Mouse (Mus musculus) heart, postnatal 0 days (tissue): ENCODE data around the gene Rec114. TPM values are rescaled to one million over a fixed set of nuclear protein-coding genes. Genes with fewer than 3 reads are reported as not detected.

Source experiments
- ATAC-seq: fragments of 200-750 bp; cut with Nextera tagmentation; 2 replicates; pipeline ENCODE4 v1.8.0; 2017; ENCODE audit warnings: low read depth, moderate number of reproducible peaks, moderate library complexity; ENCODE audit not compliant: insufficient read depth
- DNase-seq: peaks from one replicate; pipeline ENCODE4 v3.0.0-alpha.2; 2016; ENCODE audit warnings: low spot score
- H3K27ac ChIP-seq: fragments of 300-500 bp; sonication (generic); 2 replicates; pipeline ENCODE4 v1.5.1; 2014; ENCODE audit warnings: low read depth, mild to moderate bottlenecking
- H3K27me3 ChIP-seq: fragments of 300-500 bp; sonication (generic); 2 replicates; pipeline ENCODE4 v1.6.1; 2014; ENCODE audit warnings: low read length, mixed read lengths; ENCODE audit not compliant: control insufficient read depth, insufficient read depth
- H3K36me3 ChIP-seq: fragments of 300-500 bp; sonication (generic); replicated peaks from 2 replicates; pipeline ENCODE4 v1.6.1; 2014; ENCODE audit warnings: low read length, mixed read lengths; ENCODE audit not compliant: control insufficient read depth, insufficient read depth
- H3K4me1 ChIP-seq: fragments of 300-500 bp; sonication (generic); 2 replicates; pipeline ENCODE4 v1.6.1; 2014; ENCODE audit warnings: antibody characterized with exemption; ENCODE audit not compliant: control insufficient read depth, insufficient read depth
- H3K4me2 ChIP-seq: fragments of 300-500 bp; sonication (generic); 2 replicates; pipeline ENCODE4 v1.6.1; 2014; ENCODE audit warnings: low read depth, mild to moderate bottlenecking, low read length, moderate library complexity
- H3K4me3 ChIP-seq: fragments of 300-500 bp; sonication (generic); 2 replicates; pipeline ENCODE4 v1.5.1; 2014; ENCODE audit warnings: low read depth, low read length
- H3K9ac ChIP-seq: fragments of 300-500 bp; sonication (generic); replicated peaks from 2 replicates; pipeline ENCODE4 v1.6.1; 2014; ENCODE audit warnings: low read depth, low read length, mixed read lengths
- H3K9me3 ChIP-seq: fragments of 300-500 bp; sonication (generic); replicated peaks from 2 replicates; pipeline ENCODE4 v1.6.1; 2016; ENCODE audit warnings: low read length; ENCODE audit not compliant: control insufficient read depth
- CTCF ChIP-seq: IDR thresholded peaks from 2 replicates; pipeline ENCODE4 v1.5.1; 2016; ENCODE audit warnings: antibody characterized with exemption, control low read depth, low read depth
- EP300 ChIP-seq: IDR thresholded peaks from 2 replicates; pipeline ENCODE4 v1.6.1; 2016; ENCODE audit warnings: antibody characterized with exemption, low read depth
- WGBS: fragments of 180-500 bp; shearing (Covaris S2); extraction: QIAGEN DNeasy Blood & Tissue Kit; methylation state at CpG from one replicate; pipeline ENCODE4 v1.1.7; 2014; 5-methylcytosine and 5-hydroxymethylcytosine counted together
- polyA plus RNA-seq: library from polyadenylated mRNA; unstranded; fragments of >200 nt; fragmentation: Nextera tagmentation; extraction: Ambion mirVana; gene quantifications from 2 replicates; pipeline ENCODE4 v1.2.1, GENCODE M21; 2015
- total RNA-seq: library from RNA; depleted of rRNA; stranded (reverse); fragments of >200 nt; gene quantifications from 2 replicates; pipeline ENCODE4 v1.2.3, GENCODE M21; 2014; ENCODE audit warnings: low replicate concordance; rRNA removed

Rec114 gene
- total and polyA plus RNA-seq, 2 experiments from 2014 or later = 3.6 TPM; not detected in 1

DNA sequence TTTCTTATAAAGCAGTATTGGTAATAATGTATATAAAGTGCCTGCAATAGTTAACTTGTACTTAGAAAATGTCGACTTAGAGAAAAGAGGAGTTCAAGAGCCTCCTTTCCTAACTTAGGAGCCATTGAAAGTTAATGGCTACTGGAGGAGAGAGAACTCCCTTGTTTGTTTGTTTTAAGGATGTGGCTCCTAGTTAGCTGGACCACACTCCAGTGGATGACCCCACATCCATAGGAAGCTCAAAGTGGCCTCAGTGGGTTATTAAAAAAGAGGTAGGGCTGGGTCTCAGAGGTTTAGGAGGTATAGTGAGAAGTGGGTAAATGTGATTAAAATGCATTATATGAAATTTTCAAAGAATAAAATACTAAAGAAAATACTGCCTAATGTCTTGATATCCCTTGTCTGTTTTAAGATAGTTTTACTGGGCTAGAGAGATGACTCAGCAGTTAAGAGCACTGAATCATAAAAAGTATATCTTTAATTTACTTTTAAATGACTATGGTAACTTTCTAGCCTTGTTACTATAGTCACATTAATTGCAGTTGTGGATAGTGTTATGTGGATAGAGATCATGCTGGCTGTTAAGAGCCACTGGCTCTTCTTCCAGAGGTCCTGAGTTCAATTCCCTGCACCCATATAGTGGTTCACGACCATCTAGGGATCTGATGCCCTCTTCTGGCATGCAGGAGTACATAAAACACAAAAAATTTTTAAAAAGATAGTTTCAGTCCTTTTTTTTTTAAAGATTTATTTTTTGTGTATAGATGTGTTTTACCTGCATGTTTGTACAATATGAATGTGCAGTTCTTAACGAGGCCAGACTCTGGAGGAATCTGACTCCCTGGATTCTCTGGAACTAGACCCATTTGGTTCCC, 128.5 kb downstream of the Rec114 start:
- Histone ChIP-seq H3K36me3 (no peaks in the 10 kb centered on the region), H3K4me2 (no peak overlapping the region), H3K9ac (no peak overlapping the region), H3K4me1 (peaks cover 26% of the 10 kb centered on the region), H3K4me3 (no peak overlapping the region), H3K9me3 (no peaks in the 10 kb centered on the region), H3K27me3 (no peaks in the 10 kb centered on the region), H3K27ac (no peak overlapping the region)
- ATAC-seq (no peak), DNase-seq (no peak)
- 75% methylated on average over 3 of the region's 3 CpGs for WGBS
- TF ChIP-seq CTCF = no peak
- no peak for TF ChIP-seq EP300

DNA sequence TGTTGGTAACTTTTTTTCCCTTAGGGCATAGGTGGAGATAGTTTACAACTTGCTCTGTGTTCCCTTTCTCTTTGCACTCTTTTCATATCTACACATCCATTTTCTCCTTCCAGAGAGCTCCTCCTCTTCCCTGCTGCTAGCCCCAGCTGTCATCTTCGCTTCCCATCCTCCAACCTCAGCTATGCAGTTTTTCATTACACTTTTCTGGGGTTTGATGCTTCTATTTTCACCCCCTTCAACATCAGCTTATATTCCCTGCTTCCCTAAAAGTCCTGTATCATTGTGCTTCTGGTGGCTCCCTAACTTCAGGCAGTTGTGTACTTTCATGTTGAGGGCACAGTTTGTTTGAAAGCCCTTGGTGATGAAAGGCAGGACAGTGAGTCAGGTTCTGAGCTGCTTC, 130.0 kb downstream of the Rec114 start:
- WGBS = 90% methylated on average over 1 of the region's 1 CpGs
- peak; percentile 36 for DNase-seq
- peak overlapping the region; percentile 70 for H3K27ac ChIP-seq
- peaks cover 17% of the 10 kb centered on the region for H3K4me1 ChIP-seq
- H3K9me3 ChIP-seq = no peaks in the 10 kb centered on the region
- H3K4me3 ChIP-seq = no peak overlapping the region
- TF ChIP-seq EP300 = no peak
- no peak for TF ChIP-seq CTCF
- no peak for ATAC-seq
- H3K36me3 ChIP-seq = no peaks in the 10 kb centered on the region
- H3K27me3 ChIP-seq = no peaks in the 10 kb centered on the region
- no peak overlapping the region for H3K9ac ChIP-seq
- H3K4me2 ChIP-seq = no peak overlapping the region

Other genes starting within 250 kb of the Rec114 start
- gene Cd276, start 188.5 kb downstream of the Rec114 start, total RNA-seq = 14.2 and 27.6 TPM in 2 replicates
- gene Cd276, start 188.5 kb downstream of the Rec114 start, polyA plus RNA-seq = 13.1 and 14.5 TPM in 2 replicates
- 234 and 402 TPM in 2 replicates for gene Nptn, start 161.7 kb downstream of the Rec114 start, total RNA-seq
- gene Nptn, start 161.7 kb downstream of the Rec114 start, polyA plus RNA-seq = 96.5 and 101 TPM in 2 replicates
- 7.4 and 10.9 TPM in 2 replicates for gene Hcn4, start 79.4 kb upstream of the Rec114 start, total RNA-seq
- gene Hcn4, start 79.4 kb upstream of the Rec114 start, polyA plus RNA-seq = 0.61 and 0.99 TPM in 2 replicates